Mouse (Mus musculus): Measurements from ENCODE around the gene Lao1. TPM values are rescaled to one million over a fixed set of nuclear protein-coding genes. Genes with fewer than 3 reads are reported as not detected.

The Lao1 gene
- total RNA-seq, 2 experiments from 2014 or later: not detected

DNA sequence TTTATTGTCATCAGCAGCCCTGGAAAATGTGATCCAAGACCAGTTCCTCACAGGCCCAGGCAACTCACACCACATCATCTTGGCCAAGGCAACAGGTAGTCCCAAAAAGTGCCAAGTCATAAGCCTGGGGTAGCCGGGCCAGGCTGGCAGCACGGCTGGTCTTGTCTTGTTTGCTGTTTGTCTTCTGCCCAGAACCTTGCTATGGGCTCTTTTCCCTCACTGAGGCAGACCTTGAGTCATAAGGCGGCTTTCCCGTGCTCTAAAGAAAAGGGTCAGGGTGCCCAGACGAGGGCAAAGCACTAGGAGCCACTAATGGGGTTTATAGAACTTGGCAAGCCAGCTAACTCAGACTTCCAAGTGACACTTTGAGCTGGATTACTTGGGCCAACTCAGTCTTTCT lies 51.7 kb downstream of the Lao1 start:
- DNase-seq (ENCODE audit: low spot score in 2 of 2): no peak

DNA sequence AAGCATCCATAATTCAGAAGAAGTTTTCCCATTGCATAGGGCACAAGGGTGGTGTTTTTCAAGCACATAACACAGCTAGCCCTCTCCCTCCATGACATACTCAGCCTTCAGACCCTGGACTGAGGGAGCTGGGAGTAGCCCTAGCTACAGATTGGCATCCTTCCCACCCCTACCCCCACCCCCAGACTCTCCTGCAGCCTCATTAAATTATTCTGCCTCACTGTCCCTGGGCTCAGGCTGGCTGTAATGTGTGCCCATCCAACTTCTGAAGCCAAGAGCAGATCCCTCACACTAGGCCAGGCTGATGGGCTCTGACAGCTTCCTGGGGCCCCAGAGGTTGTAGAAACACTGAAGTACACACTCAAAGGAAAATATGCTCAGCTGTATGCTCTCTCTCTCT lies 53.6 kb downstream of the Lao1 start:
- no peak for DNase-seq (ENCODE audit: low spot score in 2 of 2)

DNA sequence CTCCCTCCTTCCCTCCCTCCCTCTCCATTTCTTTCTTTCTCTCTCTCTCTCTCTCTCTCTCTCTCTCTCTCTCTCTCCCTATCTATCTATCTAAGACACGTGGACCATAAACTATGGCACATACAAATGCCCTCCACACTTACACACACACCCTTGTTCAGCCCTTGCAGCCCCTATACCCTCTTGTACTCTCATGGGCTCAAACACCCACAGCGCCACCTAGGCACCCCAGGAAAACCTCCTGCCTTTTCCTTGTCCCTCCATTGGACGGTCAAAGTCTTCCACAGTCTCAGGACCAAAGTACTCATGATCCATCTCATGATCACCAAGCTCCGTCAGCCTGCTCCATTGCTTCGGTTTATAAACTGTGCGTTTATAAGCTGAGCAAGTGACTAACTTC lies 54.2 kb downstream of the Lao1 start:
- no peak for DNase-seq (ENCODE audit: low spot score in 2 of 2)

DNA sequence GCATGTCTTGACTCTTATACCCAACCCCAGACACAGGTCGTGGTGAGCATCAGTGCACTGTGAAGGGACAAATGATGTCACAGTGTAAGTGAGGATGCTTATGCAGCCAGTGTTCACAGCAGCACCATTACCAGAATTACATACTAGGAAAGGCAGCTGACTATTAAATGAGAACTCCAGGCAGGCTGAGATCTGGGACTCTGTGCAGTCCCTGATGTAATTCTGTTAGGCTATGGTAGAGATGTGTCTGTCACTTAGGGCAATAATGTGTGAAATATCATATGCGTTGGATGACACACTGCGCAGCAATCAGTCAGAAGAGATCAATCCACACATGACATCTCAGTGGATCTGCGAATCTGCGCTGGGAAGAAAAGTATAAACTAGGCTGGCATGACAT lies 55.7 kb downstream of the Lao1 start:
- DNase-seq (ENCODE audit: low spot score in 2 of 2): no peak

Other genes starting within 250 kb of the Lao1 start
- not detected for gene Olfr1340, start 241.4 kb upstream of the Lao1 start, total RNA-seq (2021)
- gene Olfr1339, start 229.4 kb upstream of the Lao1 start, total RNA-seq (2021): not detected
- gene Olfr1338, start 202.8 kb upstream of the Lao1 start, total RNA-seq (2021): not detected
- gene Olfr1337, start 179.0 kb upstream of the Lao1 start, total RNA-seq (2021): not detected
- gene Olfr1335, start 151.6 kb upstream of the Lao1 start, total RNA-seq (2021): not detected
- not detected for gene Olfr1333, start 125.3 kb upstream of the Lao1 start, total RNA-seq (2021)
- not detected for gene Olfr1331, start 96.9 kb upstream of the Lao1 start, total RNA-seq (2021)
- gene Olfr1330, start 73.0 kb upstream of the Lao1 start, total RNA-seq (2021): not detected
- not detected for gene Olfr1329, start 44.1 kb upstream of the Lao1 start, total RNA-seq (2021)
- gene Olfr1328, start 23.0 kb upstream of the Lao1 start, total RNA-seq (2021): not detected
- gene Slc2a1, start 147.1 kb downstream of the Lao1 start, total RNA-seq (2021): 1 to 10 TPM; 5.8 to 7.0 TPM
- 1 to 10 TPM; 8.0 to 9.5 TPM for gene Zfp691, start 212.6 kb downstream of the Lao1 start, total RNA-seq (2021)
- 1 to 10 TPM in 1 of 2 experiments, under 1 TPM in 1; 0.54 to 1.9 TPM for gene Ermap, start 228.4 kb downstream of the Lao1 start, total RNA-seq (2021)
- gene Svbp, start 233.7 kb downstream of the Lao1 start, total RNA-seq (2021): 10 to 100 TPM; 61.1 to 64.6 TPM

Data from gastrocnemius, postnatal 4 days (tissue).